15 mouse cellular contexts compared by ENCODE assay signal in the genomic region with DNA sequence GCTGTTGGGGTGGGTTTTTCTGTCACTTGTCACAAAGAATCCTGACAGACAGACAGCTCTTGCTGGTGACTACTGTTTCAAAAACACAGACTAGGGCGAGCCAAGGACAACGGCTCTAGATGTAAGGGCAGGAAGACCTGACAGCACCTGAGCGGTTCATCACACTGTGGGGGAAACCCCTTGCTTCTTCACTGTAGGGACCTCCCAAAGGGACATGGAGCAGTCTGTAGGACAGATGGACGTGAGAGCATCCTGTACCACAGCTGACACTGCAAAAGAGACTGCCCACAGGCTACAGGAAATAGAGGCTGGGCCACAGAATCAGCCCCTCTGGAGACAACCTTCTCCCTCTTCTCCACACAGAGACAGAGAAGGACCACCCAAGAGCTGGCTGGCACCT. TPM values are rescaled to one million over a fixed set of nuclear protein-coding genes. Genes with fewer than 3 reads are reported as not detected.
DNase-seq lines count a peak whose midpoint lies in the region; ATAC-seq lines count a peak whose summit lies in the region.
"Had no signal": no experiment of that assay in that cellular context is flagged by ENCODE, and none has a peak within 500 bp of the region (broad histone marks: within the 10 kb centered on the region; RNA-seq: fewer than 3 reads in every experiment).

No protein-coding gene starts in this region.

- H3K9me3 ChIP-seq in forebrain, embryonic 14.5 days (replicated peaks; ENCODE audit: control insufficient read depth, low read length): no peaks in the 10 kb centered on the region; the same call in 1 of the 2 replicates
- 0 out of 2 replicates have a peak, but pooled peaks cover 8% of the 10 kb centered on the region for H3K9me3 ChIP-seq in forebrain, embryonic 13.5 days (replicated peaks)
- H3K9me3 ChIP-seq in liver, embryonic 15.5 days (replicated peaks): peaks cover 6% of the 10 kb centered on the region; the same call in 1 of the 2 replicates
- H3K9me3 ChIP-seq in liver, embryonic 12.5 days (replicated peaks): peaks cover 10% of the 10 kb centered on the region; the same call in 1 of the 2 replicates

- no peak for ATAC-seq in forebrain, embryonic 14.5 days
- ATAC-seq in forebrain, embryonic 13.5 days: no peak
- no peak for ATAC-seq in liver, embryonic 15.5 days (ENCODE audit: insufficient read depth)
- no peak for ATAC-seq in liver, embryonic 12.5 days
- peak; percentile 83 for ATAC-seq in inflammation-experienced regulatory T-cells, adult 6 months
- ATAC-seq: forebrain, embryonic 16.5 days had no signal

- no peak overlapping the region for H3K9ac ChIP-seq in forebrain, embryonic 14.5 days (ENCODE audit: low read length)
- no peak overlapping the region for H3K9ac ChIP-seq in forebrain, embryonic 13.5 days
- H3K9ac ChIP-seq in liver, embryonic 15.5 days: no peak overlapping the region
- H3K9ac ChIP-seq in liver, embryonic 12.5 days: no peak overlapping the region

- 92% methylated on average over 4 of the region's 4 CpGs for WGBS in forebrain, embryonic 14.5 days
- WGBS in forebrain, embryonic 13.5 days: 91% methylated on average over 4 of the region's 4 CpGs
- WGBS in liver, embryonic 15.5 days (ENCODE audit: insufficient replicate concordance): 84% methylated on average over 4 of the region's 4 CpGs
- 75% methylated on average over 4 of the region's 4 CpGs for WGBS in liver, embryonic 12.5 days (ENCODE audit: insufficient replicate concordance)

- H3K27ac ChIP-seq in forebrain, embryonic 14.5 days (ENCODE audit: low read depth, low read length): peak overlapping the region; percentile 59; the same call in 1 of the 2 replicates
- no peak overlapping the region; the same call in 1 of the 2 replicates for H3K27ac ChIP-seq in forebrain, embryonic 13.5 days
- H3K27ac ChIP-seq in liver, embryonic 15.5 days (replicated peaks): peak overlapping the region; percentile 11; the same call in 1 of the 2 replicates
- no peak overlapping the region for H3K27ac ChIP-seq in liver, embryonic 12.5 days

- no peak overlapping the region for H3K4me2 ChIP-seq in forebrain, embryonic 14.5 days (ENCODE audit: low read length)
- H3K4me2 ChIP-seq in forebrain, embryonic 13.5 days: no peak overlapping the region
- H3K4me2 ChIP-seq in liver, embryonic 15.5 days: no peak overlapping the region
- H3K4me2 ChIP-seq in liver, embryonic 12.5 days: no peak overlapping the region

- peaks cover 17% of the 10 kb centered on the region for H3K4me1 ChIP-seq in forebrain, embryonic 14.5 days (ENCODE audit: control insufficient read depth, insufficient read depth, low read length)
- peaks cover 43% of the 10 kb centered on the region for H3K4me1 ChIP-seq in forebrain, embryonic 13.5 days
- H3K4me1 ChIP-seq in liver, embryonic 15.5 days (replicated peaks): peaks cover 36% of the 10 kb centered on the region
- peaks cover 48% of the 10 kb centered on the region for H3K4me1 ChIP-seq in liver, embryonic 12.5 days

- intact Hi-C loops in heart, postnatal 25 days (cut with DNase I): no loop called here

- no peak overlapping the region for H3K4me3 ChIP-seq in forebrain, embryonic 14.5 days (ENCODE audit: low read depth, low read length)
- H3K4me3 ChIP-seq in forebrain, embryonic 13.5 days: no peak overlapping the region
- H3K4me3 ChIP-seq in liver, embryonic 15.5 days (replicated peaks): no peak overlapping the region
- H3K4me3 ChIP-seq in liver, embryonic 12.5 days: no peak overlapping the region

- no peaks in the 10 kb centered on the region for H3K27me3 ChIP-seq in forebrain, embryonic 14.5 days (replicated peaks; ENCODE audit: control insufficient read depth, insufficient read depth, low read length)
- no peaks in the 10 kb centered on the region for H3K27me3 ChIP-seq in forebrain, embryonic 13.5 days
- H3K27me3 ChIP-seq in liver, embryonic 15.5 days: no peaks in the 10 kb centered on the region
- no peaks in the 10 kb centered on the region for H3K27me3 ChIP-seq in liver, embryonic 12.5 days (replicated peaks)

- no peaks in the 10 kb centered on the region for H3K36me3 ChIP-seq in forebrain, embryonic 14.5 days (ENCODE audit: control insufficient read depth, insufficient read depth, low read length)
- H3K36me3 ChIP-seq in forebrain, embryonic 13.5 days (ENCODE audit: poor library complexity, severe bottlenecking): peaks cover 10% of the 10 kb centered on the region
- H3K36me3 ChIP-seq in liver, embryonic 15.5 days (replicated peaks): peaks cover 17% of the 10 kb centered on the region
- peaks cover 20% of the 10 kb centered on the region for H3K36me3 ChIP-seq in liver, embryonic 12.5 days

- DNase-seq in forebrain, embryonic 14.5 days (ENCODE audit: low spot score): no peak
- no peak for DNase-seq in lung, postnatal 36 days
- no peak for DNase-seq in heart, postnatal 25 days (ENCODE audit: low spot score)
- DNase-seq in frontal cortex, postnatal 36 days (ENCODE audit: low spot score in 2 of 2): no peak
- DNase-seq: adrenal gland, adult 2 months; cerebellum, adult 8-10 months; kidney, adult 2 months; kidney, postnatal 14 days; lung, adult 2 months; thymus, postnatal 14 days had no signal

RNA-seq across cellular contexts. Expression of gene Prex1, which starts 20.2 kb away (rescaled TPM):
- polyA plus RNA-seq in forebrain, embryonic 14.5 days (2014; fragmentation: Nextera tagmentation; extraction: Ambion mirVana): 28.4 and 34.4 TPM in 2 replicates
- polyA plus RNA-seq in forebrain, embryonic 13.5 days (2015; fragmentation: Nextera tagmentation; extraction: Ambion mirVana): 28.6 and 32.7 TPM in 2 replicates
- polyA plus RNA-seq in liver, embryonic 15.5 days (2015; fragmentation: Nextera tagmentation; extraction: Ambion mirVana): 13.7 TPM in 2 replicates
- 16.4 and 17.5 TPM in 2 replicates for polyA plus RNA-seq in liver, embryonic 12.5 days (2016; fragmentation: Nextera tagmentation; extraction: Ambion mirVana)
- polyA plus RNA-seq in inflammation-experienced regulatory T-cells, adult 6 months (2017; shearing (Covaris generic)): 10 to 100 TPM; 31.3 to 54.8 (median 31.8) TPM
- total RNA-seq in heart, postnatal 25 days (2021): 1 to 10 TPM; 5.9 to 6.6 TPM

Comparison
In these comparisons a context has a peak if more than half of its experiments do, and no peak if none do; other contexts are left out.
1. H3K27ac ChIP-seq: peak in forebrain, embryonic 14.5 days (single experiment) and liver, embryonic 15.5 days (single experiment); none in forebrain, embryonic 13.5 days (single experiment) and liver, embryonic 12.5 days (single experiment).